Mouse (Mus musculus): ENCODE data around the gene Pde6c. TPM values are rescaled to one million over a fixed set of nuclear protein-coding genes. Genes with fewer than 3 reads are reported as not detected.

The Pde6c gene
- polyA plus RNA-seq, 1 experiment, result not detected

DNA sequence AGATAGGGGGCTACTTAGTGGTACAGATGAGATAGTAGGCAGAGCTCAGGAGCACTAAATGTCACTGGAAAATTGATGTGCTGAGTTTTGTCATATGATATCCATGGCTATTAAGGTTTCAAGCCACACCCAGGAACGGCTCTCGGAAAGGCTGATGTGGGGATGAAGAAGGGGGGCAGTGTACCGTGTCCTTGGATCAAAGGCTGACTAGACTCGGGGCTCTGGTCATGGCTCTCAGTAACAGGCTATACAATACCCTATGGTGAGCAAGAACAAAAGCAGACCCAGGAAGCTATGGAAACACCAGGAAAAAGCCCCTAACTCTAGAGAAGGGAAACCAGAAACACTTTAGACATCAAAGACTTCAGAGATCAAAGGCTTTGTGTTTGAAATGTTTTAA, 99.9 kb downstream of the Pde6c start:
- TF ChIP-seq POLR2A (IDR thresholded peaks at IDR 0.05; ENCODE audit: low read depth, low read length), result no peak
- no peak for TF ChIP-seq CTCF (IDR thresholded peaks at IDR 0.05; ENCODE audit: borderline replicate concordance, insufficient read depth, low read length)
- H3K4me3 ChIP-seq (ENCODE audit: insufficient read depth, low read length), result no peak overlapping the region
- no peaks in the 10 kb centered on the region for H3K4me1 ChIP-seq (ENCODE audit: control insufficient read depth, insufficient read depth, low read length)
- no peak overlapping the region for H3K27ac ChIP-seq (ENCODE audit: insufficient read depth, low read length)

Other genes with a start within 250 kb of the Pde6c start
- 228 and 282 TPM in 2 replicates for gene Myof, start 89.2 kb upstream of the Pde6c start, polyA plus RNA-seq (2011; ENCODE audit: insufficient read length, low read depth, missing spikeins)
- gene Cep55, start 77.8 kb upstream of the Pde6c start, polyA plus RNA-seq (2011; ENCODE audit: insufficient read length, low read depth, missing spikeins), result 17.4 and 24.0 TPM in 2 replicates
- gene Ffar4, start 35.7 kb upstream of the Pde6c start, polyA plus RNA-seq (2011; ENCODE audit: insufficient read length, low read depth, missing spikeins), result not detected in 2 replicates
- gene Rbp4, start 7.5 kb upstream of the Pde6c start, polyA plus RNA-seq (2011; ENCODE audit: insufficient read length, low read depth, missing spikeins), result 0.76 and 1.3 TPM in 2 replicates
- 19.3 and 21.2 TPM in 2 replicates for gene Fra10ac1, start 91.4 kb downstream of the Pde6c start, polyA plus RNA-seq (2011; ENCODE audit: insufficient read length, low read depth, missing spikeins)
- 0.16 TPM in 1 of 2 replicates, not detected in the other for gene Lgi1, start 131.8 kb downstream of the Pde6c start, polyA plus RNA-seq (2011; ENCODE audit: insufficient read length, low read depth, missing spikeins)

All from embryonic fibroblast, embryonic 13.5 days (primary cell).